Mouse (Mus musculus) c-Kit-positive CD71-positive TER-119-negative erythroid progenitor cells, embryonic 14.5 days (primary cell): Measurements from ENCODE around the gene Smco2.

ENCODE experiments used
- DNase-seq: peaks from one replicate; pipeline ENCODE4 v3.0.0-alpha.2; 2013; ENCODE audit warnings: low read depth

The Smco2 gene

GRCm38 (mm10) chr6:146901929-146902328 is 52.0 kb downstream of the Smco2 start:
- no peak for DNase-seq

DNA sequence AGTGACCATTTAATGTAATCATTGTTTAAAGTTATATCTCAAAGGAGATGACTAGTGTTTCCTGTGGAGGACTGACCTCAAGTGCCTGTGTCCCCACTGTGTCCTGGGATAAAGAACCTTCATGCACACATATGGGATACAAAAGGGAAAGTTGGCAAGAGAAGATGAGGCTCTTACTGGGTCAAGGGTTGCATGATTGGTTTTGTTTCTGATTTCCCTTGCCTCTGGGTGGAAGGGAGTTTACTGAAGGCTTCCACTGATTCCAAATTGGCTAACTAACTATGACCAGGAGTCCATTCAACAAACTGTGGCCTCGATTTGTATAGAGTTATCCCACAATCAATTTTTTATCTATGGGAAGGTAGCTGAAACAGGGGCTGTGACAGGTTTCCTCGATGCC is 53.7 kb downstream of the Smco2 start:
- no peak for DNase-seq

- no peak for DNase-seq
Measured at GRCm38 (mm10) chr6:146904707-146905106, 54.8 kb downstream of the Smco2 start.

- no peak for DNase-seq
Measured at GRCm38 (mm10) chr6:146906000-146906786, 56.3 kb downstream of the Smco2 start.

DNA sequence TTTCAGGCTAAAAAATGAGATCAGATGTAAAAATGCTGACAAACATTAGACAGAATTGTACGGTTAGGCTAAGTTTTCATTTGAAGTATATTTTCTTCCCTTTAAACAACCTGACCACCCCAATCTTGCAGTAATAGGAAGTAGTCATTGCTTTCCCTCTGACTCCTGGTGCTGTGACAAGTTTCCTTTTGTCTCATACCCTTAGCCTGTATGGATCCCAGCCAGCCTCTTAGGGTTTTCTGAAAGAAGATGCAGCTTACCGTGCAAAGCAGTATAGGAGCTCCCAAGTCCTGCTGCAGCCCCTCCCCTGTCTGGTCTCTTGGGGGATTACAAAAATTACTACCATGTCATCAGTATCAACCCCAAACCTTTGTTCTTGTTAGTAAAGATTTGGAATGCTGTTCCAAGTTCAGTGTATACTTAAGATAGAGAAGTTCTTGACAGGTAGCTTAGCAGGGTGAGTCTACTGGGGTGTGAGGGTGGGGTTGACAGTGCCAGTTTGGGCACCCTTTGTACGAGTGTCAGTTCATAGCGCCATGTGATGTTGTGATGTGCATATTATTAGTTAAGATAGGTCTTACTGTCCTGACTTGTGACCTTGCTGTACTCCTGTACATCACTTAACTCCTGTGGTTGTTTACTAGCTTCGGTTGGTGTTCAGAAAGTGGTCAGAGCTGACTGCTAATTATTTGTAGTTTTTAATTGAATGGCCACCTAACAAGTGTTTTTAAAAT is 57.3 kb downstream of the Smco2 start:
- no peak for DNase-seq

GRCm38 (mm10) chr6:146907795-146908190 is 57.9 kb downstream of the Smco2 start:
- no peak for DNase-seq

DNA sequence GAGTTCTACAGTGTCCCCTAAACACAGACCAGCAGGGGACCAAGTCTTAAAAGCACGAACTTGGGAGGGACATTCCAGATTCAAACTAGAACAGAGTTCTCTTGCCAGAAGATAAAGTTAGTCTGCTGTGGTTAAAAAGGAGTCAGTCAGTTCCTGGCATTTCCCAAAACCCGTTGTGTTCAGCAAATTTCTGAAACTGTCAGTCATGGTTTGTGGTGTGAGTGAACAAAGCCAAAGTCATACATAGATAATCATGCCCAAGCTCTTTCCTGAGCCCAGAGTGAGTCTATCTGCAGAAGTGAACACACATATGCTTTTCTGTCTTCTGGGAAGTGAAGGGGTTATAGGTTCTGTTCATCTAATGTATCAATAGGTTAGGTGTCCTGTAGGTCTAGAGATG is 58.9 kb downstream of the Smco2 start:
- DNase-seq: no peak

DNA sequence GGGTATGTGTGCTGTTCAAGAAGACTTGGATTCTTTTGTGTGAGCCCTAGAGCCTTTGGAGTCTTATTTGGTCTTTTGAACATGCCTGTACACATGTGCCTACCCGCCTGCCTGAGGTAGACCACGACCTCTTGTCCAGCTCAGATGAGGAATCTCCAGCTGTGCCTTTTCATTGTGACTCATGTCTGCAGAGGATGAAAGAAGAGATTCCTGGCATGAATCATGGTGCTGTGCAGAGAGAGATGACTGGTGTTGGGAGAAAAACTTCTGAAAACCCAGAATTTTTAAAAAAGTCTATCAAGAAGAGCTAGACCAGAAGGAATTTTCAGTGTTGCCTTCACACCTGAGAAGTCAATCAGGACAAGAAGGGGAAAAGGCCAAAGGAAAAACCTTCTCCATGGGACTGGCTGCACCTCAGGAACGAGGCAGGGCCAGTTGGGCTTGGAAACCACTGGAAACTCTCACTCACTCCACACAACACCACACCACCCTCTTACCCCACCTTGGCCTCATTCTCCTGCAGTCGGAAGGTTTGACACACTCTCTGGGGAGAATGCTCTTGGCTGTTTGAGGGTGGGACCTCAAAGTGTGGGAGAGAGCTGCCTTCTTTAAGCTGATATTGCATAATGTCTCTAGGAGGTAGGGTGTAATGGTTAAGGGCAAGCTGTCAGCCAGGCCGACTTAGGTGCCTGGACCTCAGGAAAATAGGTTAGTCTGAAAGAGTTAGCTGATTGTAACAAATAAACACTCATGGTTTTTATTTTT is 60.0 kb downstream of the Smco2 start:
- no peak for DNase-seq

DNA sequence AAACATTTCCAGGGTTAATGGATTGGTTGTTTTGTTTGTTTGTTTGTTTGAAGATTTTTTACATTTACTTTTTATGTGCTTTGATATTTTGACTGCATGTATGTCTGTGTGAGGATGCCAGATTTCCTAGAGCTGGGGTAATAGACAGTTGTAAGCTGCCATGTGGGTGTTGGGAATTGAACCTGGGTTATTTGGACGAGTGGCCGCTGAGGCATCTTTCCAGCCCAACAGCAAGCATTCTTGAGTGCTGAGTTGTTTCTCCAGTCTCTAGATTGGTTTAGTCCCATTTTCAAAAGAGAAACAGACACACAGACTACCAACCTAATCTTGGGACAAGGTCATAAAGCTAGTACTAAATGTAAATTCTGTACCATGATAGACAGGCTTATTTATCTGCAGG is 60.9 kb downstream of the Smco2 start:
- no peak for DNase-seq

DNA sequence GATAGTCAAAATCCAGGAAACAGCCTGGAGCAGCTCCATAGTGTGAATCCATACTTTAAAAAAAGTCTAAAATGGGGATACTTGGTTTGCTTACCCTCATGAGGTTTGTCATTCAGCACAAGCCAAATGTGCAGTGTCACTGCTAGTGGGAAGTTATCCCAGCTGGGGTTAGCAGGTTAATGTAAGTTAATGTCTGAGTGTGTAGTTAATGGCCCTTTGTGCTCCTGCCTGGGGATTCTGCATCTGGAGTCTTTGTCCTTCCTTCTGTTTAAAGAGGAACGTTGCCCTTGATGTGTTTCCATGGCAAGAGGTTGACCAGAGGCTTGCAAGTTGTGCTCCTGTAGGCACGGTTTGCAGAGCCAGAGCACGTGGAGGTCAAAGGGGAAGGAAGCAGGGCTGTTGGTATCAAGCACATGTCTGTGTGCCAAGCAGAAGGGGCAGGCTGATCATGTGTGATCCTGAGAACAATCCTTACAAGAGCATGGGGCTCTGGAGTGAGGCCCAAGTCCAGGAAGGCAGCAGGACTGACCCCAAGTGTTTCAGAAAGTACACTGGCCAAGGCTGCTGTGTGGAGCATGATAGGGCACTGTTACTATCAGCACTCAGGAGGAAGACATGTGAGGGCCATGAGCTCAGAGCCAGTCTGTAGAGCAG is 63.1 kb downstream of the Smco2 start:
- DNase-seq: no peak

DNA sequence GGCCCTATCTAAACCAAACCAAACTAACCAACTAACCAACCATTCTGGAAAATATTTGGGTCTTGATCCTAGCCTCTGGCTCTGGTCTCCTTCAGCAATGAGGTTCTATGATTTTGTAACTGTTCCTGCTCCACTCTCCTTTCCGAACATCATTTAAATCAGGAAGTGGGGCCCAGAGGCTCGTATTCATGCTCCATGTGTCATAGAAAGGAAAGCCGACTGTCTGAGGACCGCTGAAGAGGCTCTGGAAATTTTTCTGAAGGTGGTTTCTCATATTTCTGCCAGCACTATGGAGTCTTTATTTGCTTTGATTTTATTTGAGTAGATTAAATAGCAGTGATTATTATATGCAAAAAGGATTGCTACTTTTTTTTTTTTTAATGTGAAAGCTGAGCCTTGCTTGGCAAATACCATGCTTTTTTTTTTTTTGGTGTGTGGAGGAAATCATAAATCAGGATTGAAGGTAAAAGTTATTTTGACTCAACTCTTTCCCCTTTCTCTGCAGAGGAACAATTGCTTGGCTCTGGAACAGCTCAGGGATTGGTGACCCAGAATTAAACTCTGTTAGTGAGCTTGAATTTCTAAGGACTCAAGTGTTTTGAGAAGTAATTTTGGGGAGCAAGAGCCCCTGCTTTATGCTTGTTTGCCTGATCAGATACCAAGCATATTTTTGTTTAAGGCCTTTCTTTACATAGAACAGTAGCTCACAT is 63.7 kb downstream of the Smco2 start:
- DNase-seq: no peak

DNA sequence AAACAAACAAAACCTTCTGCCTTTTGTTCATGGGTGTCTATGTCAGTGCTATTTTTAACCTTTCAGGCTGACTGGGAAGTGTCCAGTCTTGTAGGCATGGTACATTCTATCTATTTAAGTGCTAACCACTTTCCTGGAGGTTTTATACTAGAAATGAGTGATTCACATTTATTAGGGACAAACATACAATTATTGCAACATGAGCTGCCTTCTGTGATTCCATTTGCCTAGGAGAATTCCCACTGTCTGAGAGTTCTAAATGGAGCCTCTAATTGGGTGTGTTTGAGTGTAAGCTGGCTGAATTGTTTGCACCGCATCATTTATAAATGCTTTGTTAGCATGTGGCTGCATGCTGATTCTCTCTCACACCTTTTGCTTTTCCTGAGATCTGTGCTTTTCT is 65.9 kb downstream of the Smco2 start:
- DNase-seq: no peak

DNA sequence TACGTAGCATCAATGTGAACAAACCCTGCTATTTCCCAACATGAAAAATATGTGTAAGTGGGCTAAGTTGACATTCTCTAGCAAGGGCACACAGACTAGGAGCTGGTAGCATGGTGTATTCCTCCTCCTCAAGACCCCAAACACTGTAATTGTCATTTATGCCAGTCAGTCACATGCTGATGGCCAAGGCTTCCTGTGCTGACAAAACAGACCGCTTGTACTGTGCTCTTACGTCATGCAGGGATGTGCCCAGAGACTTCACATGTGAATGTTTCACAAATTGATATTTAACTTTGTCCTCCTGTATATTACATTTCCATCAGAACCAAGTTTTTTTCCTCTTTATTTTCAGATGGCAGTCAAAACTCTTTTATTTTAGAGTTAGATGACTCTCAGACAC is 67.5 kb downstream of the Smco2 start:
- no peak for DNase-seq

GRCm38 (mm10) chr6:146918341-146918740 is 68.4 kb downstream of the Smco2 start:
- DNase-seq: no peak
